Comparison of ENCODE assay signal across 16 mouse cellular contexts in genomic region chr7:105474771-105475315, GRCm38 (mm10). TPM values are rescaled to one million over a fixed set of nuclear protein-coding genes. Genes with fewer than 3 reads are reported as not detected.
"Had no signal": no experiment of that assay in that cellular context is flagged by ENCODE, and none has a peak within 500 bp of the region (broad histone marks: within the 10 kb centered on the region; RNA-seq: fewer than 3 reads in every experiment).

No protein-coding gene starts in this region.

- H3K27me3 ChIP-seq: limb, embryonic 13.5 days; midbrain, embryonic 12.5 days; neural tube, embryonic 12.5 days; stomach, embryonic 15.5 days had no signal

- H3K4me2 ChIP-seq: limb, embryonic 13.5 days; midbrain, embryonic 12.5 days; neural tube, embryonic 12.5 days; stomach, embryonic 15.5 days had no signal

- H3K4me1 ChIP-seq: limb, embryonic 13.5 days; midbrain, embryonic 12.5 days; stomach, embryonic 15.5 days had no signal

- H3K27ac ChIP-seq: kidney, postnatal 0 days; limb, embryonic 13.5 days; liver, embryonic 14.5 days; midbrain, embryonic 12.5 days; neural tube, embryonic 12.5 days; stomach, embryonic 15.5 days had no signal

- H3K9me3 ChIP-seq: limb, embryonic 13.5 days; midbrain, embryonic 12.5 days; neural tube, embryonic 12.5 days; stomach, embryonic 15.5 days had no signal

- H3K9ac ChIP-seq: limb, embryonic 13.5 days; liver, embryonic 14.5 days; midbrain, embryonic 12.5 days; neural tube, embryonic 12.5 days; stomach, embryonic 15.5 days had no signal

- DNase-seq: layer of hippocampus, adult 9-11 months; layer of hippocampus, postnatal 36 days; lung, adult 18-20 months; retina, postnatal 1 day; thymus, adult 2 months; thymus, postnatal 25 days had no signal

- H3K4me3 ChIP-seq: limb, embryonic 13.5 days; midbrain, embryonic 12.5 days; neural tube, embryonic 12.5 days; stomach, embryonic 15.5 days had no signal

- H3K36me3 ChIP-seq: limb, embryonic 13.5 days; midbrain, embryonic 12.5 days; neural tube, embryonic 12.5 days; stomach, embryonic 15.5 days had no signal

RNA-seq across cellular contexts. Expression of gene Cavin3, which starts 7.3 kb away (rescaled TPM):
- total RNA-seq: neutrophil, adult 5-6 weeks had no signal

RNA-seq across cellular contexts. Expression of gene Cckbr, which starts 49.3 kb away (rescaled TPM):
- total RNA-seq: liver, adult 2 months; megakaryocyte-erythroid progenitor cell, adult 5-6 weeks; neutrophil, adult 5-6 weeks had no signal
- polyA plus RNA-seq: liver, adult 2 months; liver, embryonic 14.5 days; urinary bladder, adult 2 months had no signal
